Mouse (Mus musculus) heart, embryonic 15.5 days (tissue): ENCODE data around the gene Ribc2. TPM values are rescaled to one million over a fixed set of nuclear protein-coding genes. Genes with fewer than 3 reads are reported as not detected.

Experiments used
- ATAC-seq: fragments of 200-750 bp; cut with Nextera tagmentation; replicated peaks from 2 replicates; pipeline ENCODE4 v1.8.0; 2017; ENCODE audit warnings: low read depth, moderate TSS enrichment; ENCODE audit not compliant: insufficient number of reproducible peaks, insufficient read depth, low FRiP score
- H3K27ac ChIP-seq: fragments of 300-500 bp; sonication (generic); 2 replicates; pipeline ENCODE4 v1.5.1; 2015; ENCODE audit warnings: mild to moderate bottlenecking, inconsistent platforms
- H3K27me3 ChIP-seq: fragments of 300-500 bp; sonication (generic); 2 replicates; pipeline ENCODE4 v1.6.1; 2015; ENCODE audit warnings: inconsistent platforms
- H3K36me3 ChIP-seq: fragments of 300-500 bp; sonication (generic); 2 replicates; pipeline ENCODE4 v1.6.1; 2015; ENCODE audit warnings: mild to moderate bottlenecking, inconsistent platforms
- H3K4me1 ChIP-seq: fragments of 300-500 bp; sonication (generic); replicated peaks from 2 replicates; pipeline ENCODE4 v1.6.1; 2015; ENCODE audit warnings: inconsistent platforms
- H3K4me2 ChIP-seq: fragments of 300-500 bp; sonication (generic); 2 replicates; pipeline ENCODE4 v1.6.1; 2015; ENCODE audit warnings: inconsistent platforms, mild to moderate bottlenecking, moderate library complexity
- H3K4me3 ChIP-seq: fragments of 300-500 bp; sonication (generic); 2 replicates; pipeline ENCODE4 v1.5.1; 2015; ENCODE audit warnings: mild to moderate bottlenecking, inconsistent platforms
- H3K9ac ChIP-seq: fragments of 300-500 bp; sonication (generic); 2 replicates; pipeline ENCODE4 v1.6.1; 2015; ENCODE audit warnings: mild to moderate bottlenecking, inconsistent platforms
- H3K9me3 ChIP-seq: fragments of 300-500 bp; sonication (generic); replicated peaks from 2 replicates; pipeline ENCODE4 v1.6.1; 2016; ENCODE audit warnings: inconsistent platforms
- WGBS: fragments of 180-500 bp; shearing (Covaris S2); methylation state at CpG from one replicate; pipeline ENCODE4 v1.1.7; 2015; ENCODE audit warnings: mixed read lengths; 5-methylcytosine and 5-hydroxymethylcytosine counted together
- polyA plus RNA-seq: library from polyadenylated mRNA; unstranded; fragments of >200 nt; fragmentation: Nextera tagmentation; extraction: Ambion mirVana; gene quantifications from 2 replicates; pipeline ENCODE4 v1.2.1, GENCODE M21; 2015

Ribc2 gene
- 0.14 and 0.18 TPM in 2 replicates for polyA plus RNA-seq

GRCm38 (mm10) chr15:85131275-85132192 lies at the start of gene Ribc2, which contains the start of gene Smc1b:
Gene Ribc2, plus strand, starts transcription at chr15:85132078.
Gene Smc1b, minus strand, starts transcription at chr15:85131964.
- Histone ChIP-seq H3K4me2 (peak within 1 kb of the TSS; percentile 66), H3K4me1 (peaks cover 10% of the 10 kb centered on the region), H3K4me3 (peak within 1 kb of the TSS; percentile 33), H3K9ac (no peak within 1 kb of the TSS), H3K27me3 (peaks cover 22% of the 10 kb centered on the region; the same call in 1 of the 2 replicates), H3K27ac (no peak within 1 kb of the TSS), H3K9me3 (no peaks in the 10 kb centered on the region), H3K36me3 (no peaks in the 10 kb centered on the region)
- 29% methylated on average over 56 of the region's 58 CpGs for WGBS
- no peak for ATAC-seq

GRCm38 (mm10) chr15:85085641-85086040 lies 46.2 kb upstream of the Ribc2 start:
- no peaks in the 10 kb centered on the region for H3K36me3 ChIP-seq
- H3K4me3 ChIP-seq: no peak overlapping the region
- H3K9ac ChIP-seq: no peak overlapping the region
- ATAC-seq: no peak
- WGBS: 37% methylated on average over 1 of the region's 1 CpGs
- H3K4me1 ChIP-seq: no peaks in the 10 kb centered on the region
- no peaks in the 10 kb centered on the region for H3K27me3 ChIP-seq
- no peaks in the 10 kb centered on the region for H3K9me3 ChIP-seq
- no peak overlapping the region for H3K4me2 ChIP-seq
- H3K27ac ChIP-seq: no peak overlapping the region

- Histone ChIP-seq H3K4me3 (peak overlapping the region; percentile 33), H3K36me3 (no peaks in the 10 kb centered on the region), H3K9ac (no peak overlapping the region), H3K4me2 (peak overlapping the region; percentile 66), H3K4me1 (peaks cover 10% of the 10 kb centered on the region), H3K27me3 (peaks cover 27% of the 10 kb centered on the region; the same call in 1 of the 2 replicates), H3K9me3 (no peaks in the 10 kb centered on the region), H3K27ac (no peak overlapping the region)
- no peak for ATAC-seq
- WGBS: 21% methylated on average over 10 of the region's 10 CpGs
Observed at GRCm38 (mm10) chr15:85132193-85132520, 279 bp downstream of the Ribc2 start.

GRCm38 (mm10) chr15:85135143-85135542 lies 3.3 kb downstream of the Ribc2 start:
- ATAC-seq: no peak
- peaks cover 41% of the 10 kb centered on the region for H3K27me3 ChIP-seq

GRCm38 (mm10) chr15:85141290-85141689 lies 9.4 kb downstream of the Ribc2 start:
- Histone ChIP-seq H3K4me2 (no peak overlapping the region), H3K9me3 (no peaks in the 10 kb centered on the region), H3K36me3 (no peaks in the 10 kb centered on the region), H3K4me3 (no peak overlapping the region), H3K27ac (no peak overlapping the region), H3K9ac (no peak overlapping the region), H3K4me1 (no peaks in the 10 kb centered on the region), H3K27me3 (peaks cover 29% of the 10 kb centered on the region)
- WGBS: 84% methylated on average over 10 of the region's 10 CpGs
- no peak; the same call in 1 of the 2 replicates for ATAC-seq

More at GRCm38 (mm10) chr15:85135143-85135542, 3.3 kb downstream of the Ribc2 start:
- Histone ChIP-seq H3K36me3 (no peaks in the 10 kb centered on the region), H3K4me3 (no peak overlapping the region), H3K9me3 (no peaks in the 10 kb centered on the region), H3K27ac (no peak overlapping the region), H3K9ac (no peak overlapping the region), H3K4me1 (peaks cover 10% of the 10 kb centered on the region), H3K4me2 (no peak overlapping the region)
- 32% methylated on average over 9 of the region's 9 CpGs for WGBS

- Histone ChIP-seq H3K4me2 (no peak overlapping the region), H3K9me3 (no peaks in the 10 kb centered on the region), H3K9ac (no peak overlapping the region), H3K27me3 (peaks cover 20% of the 10 kb centered on the region), H3K4me3 (no peak overlapping the region), H3K36me3 (no peaks in the 10 kb centered on the region), H3K27ac (no peak overlapping the region), H3K4me1 (no peaks in the 10 kb centered on the region)
- 53% methylated on average over 2 of the region's 2 CpGs for WGBS
- ATAC-seq: no peak
Observed at GRCm38 (mm10) chr15:85142441-85142840, 10.6 kb downstream of the Ribc2 start.

- no peak for ATAC-seq
- H3K9ac ChIP-seq: no peak overlapping the region
- H3K4me1 ChIP-seq: no peaks in the 10 kb centered on the region
- no peaks in the 10 kb centered on the region for H3K36me3 ChIP-seq
- H3K9me3 ChIP-seq: no peaks in the 10 kb centered on the region
- no peak overlapping the region for H3K27ac ChIP-seq
- 81% methylated on average over 11 of the region's 11 CpGs for WGBS
- no peak overlapping the region for H3K4me3 ChIP-seq
- H3K4me2 ChIP-seq: no peak overlapping the region
- H3K27me3 ChIP-seq: peaks cover 27% of the 10 kb centered on the region
Observed at GRCm38 (mm10) chr15:85143161-85143560, 11.3 kb downstream of the Ribc2 start.

GRCm38 (mm10) chr15:85143747-85144146 lies 11.9 kb downstream of the Ribc2 start:
- no peak overlapping the region for H3K4me2 ChIP-seq
- no peaks in the 10 kb centered on the region for H3K4me1 ChIP-seq
- ATAC-seq: no peak
- H3K4me3 ChIP-seq: no peak overlapping the region
- H3K27me3 ChIP-seq: peaks cover 25% of the 10 kb centered on the region
- no peaks in the 10 kb centered on the region for H3K9me3 ChIP-seq
- H3K9ac ChIP-seq: no peak overlapping the region
- H3K27ac ChIP-seq: no peak overlapping the region
- 97% methylated on average over 1 of the region's 1 CpGs for WGBS
- no peaks in the 10 kb centered on the region for H3K36me3 ChIP-seq

- Histone ChIP-seq H3K27me3 (peaks cover 24% of the 10 kb centered on the region; the same call in 1 of the 2 replicates), H3K4me1 (no peaks in the 10 kb centered on the region), H3K9me3 (no peaks in the 10 kb centered on the region), H3K4me3 (no peak overlapping the region), H3K9ac (no peak overlapping the region), H3K36me3 (no peaks in the 10 kb centered on the region), H3K27ac (no peak overlapping the region), H3K4me2 (no peak overlapping the region)
- ATAC-seq: no peak
- WGBS: 91% methylated on average over 5 of the region's 5 CpGs
Observed at GRCm38 (mm10) chr15:85144249-85144648, 12.4 kb downstream of the Ribc2 start.

GRCm38 (mm10) chr15:85151433-85151918 lies 19.6 kb downstream of the Ribc2 start:
- Histone ChIP-seq H3K27ac (no peak overlapping the region), H3K27me3 (peaks cover 55% of the 10 kb centered on the region), H3K4me2 (peak overlapping the region; percentile 15; the same call in 1 of the 2 replicates), H3K4me3 (no peak overlapping the region), H3K9me3 (no peaks in the 10 kb centered on the region), H3K9ac (no peak overlapping the region), H3K4me1 (peaks cover 28% of the 10 kb centered on the region), H3K36me3 (no peaks in the 10 kb centered on the region)
- ATAC-seq: peak; percentile 29; the same call in 1 of the 2 replicates
- 18% methylated on average over 13 of the region's 13 CpGs for WGBS

GRCm38 (mm10) chr15:85152577-85152976 lies 20.7 kb downstream of the Ribc2 start:
- Histone ChIP-seq H3K9me3 (no peaks in the 10 kb centered on the region), H3K27me3 (peaks cover 54% of the 10 kb centered on the region), H3K4me1 (peaks cover 35% of the 10 kb centered on the region), H3K4me3 (no peak overlapping the region), H3K4me2 (no peak overlapping the region), H3K9ac (no peak overlapping the region), H3K27ac (peak overlapping the region; percentile 9; the same call in 1 of the 2 replicates), H3K36me3 (no peaks in the 10 kb centered on the region)
- 63% methylated on average over 3 of the region's 3 CpGs for WGBS
- ATAC-seq: no peak
